Mouse (Mus musculus) B cell, adult 2 months (primary cell): Measurements from ENCODE around the gene Wfdc17.

Experiments used
- DNase-seq, 2 experiments: peaks; one replicate each; pipeline ENCODE4 v3.0.0; 2022

The Wfdc17 gene

GRCm38 (mm10) chr11:83741841-83742240, 38.0 kb downstream of the Wfdc17 start:
- DNase-seq, result no peak

GRCm38 (mm10) chr11:83742731-83743355, 39.1 kb downstream of the Wfdc17 start:
- DNase-seq, result peak; percentile 51 to 56

GRCm38 (mm10) chr11:83743525-83743924, 39.7 kb downstream of the Wfdc17 start:
- peak in 1 of 2 experiments; percentile 29 for DNase-seq

- DNase-seq, result peak; percentile 82 to 85
Observed at GRCm38 (mm10) chr11:83746152-83746551, 42.4 kb downstream of the Wfdc17 start.

- DNase-seq, result no peak
Observed at GRCm38 (mm10) chr11:83746681-83747080, 42.9 kb downstream of the Wfdc17 start, which contains the start of gene Wfdc21. Gene Wfdc21, plus strand, starts transcription at chr11:83746940.

GRCm38 (mm10) chr11:83747376-83748265, 43.8 kb downstream of the Wfdc17 start:
- no peak for DNase-seq

- peak; percentile 89 to 90 for DNase-seq
Observed at GRCm38 (mm10) chr11:83753581-83754181, 49.9 kb downstream of the Wfdc17 start, which contains the start of gene Heatr6. Gene Heatr6, plus strand, starts transcription at chr11:83753696.

GRCm38 (mm10) chr11:83754227-83754626, 50.4 kb downstream of the Wfdc17 start:
- no peak for DNase-seq
